Mouse (Mus musculus) induced T-regulatory cell, adult 2 months (primary cell): ENCODE data around the gene Nat9.

Experiments
- DNase-seq: peaks from one replicate; pipeline ENCODE4 v3.0.0-alpha.2; 2012; ENCODE audit warnings: low read depth

Gene Nat9

DNA sequence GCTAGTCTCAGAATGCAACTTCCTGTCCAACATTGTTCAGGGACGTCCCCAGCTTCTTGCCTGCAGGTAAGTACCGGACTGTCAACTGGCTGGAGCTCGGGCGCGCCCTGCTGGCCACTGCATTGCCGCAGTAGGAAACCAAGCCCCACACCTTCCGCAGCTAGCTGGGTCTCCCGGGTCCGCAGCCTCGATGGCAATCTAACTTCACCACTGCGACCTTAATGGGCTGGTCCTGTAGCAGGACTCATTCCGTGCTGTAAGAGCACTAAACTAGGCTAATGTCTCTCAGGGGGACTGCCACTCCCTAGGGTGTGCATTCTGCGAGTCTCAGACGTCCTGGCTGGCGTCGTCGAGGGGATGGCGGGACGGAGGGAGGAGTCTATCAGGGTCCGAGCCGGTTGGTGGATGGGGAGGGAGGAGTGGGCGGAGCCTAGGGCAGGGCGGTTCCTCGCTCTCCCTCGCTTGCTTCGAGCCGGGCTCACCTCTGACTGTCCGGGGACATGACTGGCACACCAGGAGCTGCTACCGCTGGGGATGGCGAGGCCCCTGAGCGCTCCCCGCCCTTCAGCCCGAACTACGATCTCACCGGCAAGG is 33.9 kb downstream of the Nat9 start:
- DNase-seq, result peak; percentile 97

DNA sequence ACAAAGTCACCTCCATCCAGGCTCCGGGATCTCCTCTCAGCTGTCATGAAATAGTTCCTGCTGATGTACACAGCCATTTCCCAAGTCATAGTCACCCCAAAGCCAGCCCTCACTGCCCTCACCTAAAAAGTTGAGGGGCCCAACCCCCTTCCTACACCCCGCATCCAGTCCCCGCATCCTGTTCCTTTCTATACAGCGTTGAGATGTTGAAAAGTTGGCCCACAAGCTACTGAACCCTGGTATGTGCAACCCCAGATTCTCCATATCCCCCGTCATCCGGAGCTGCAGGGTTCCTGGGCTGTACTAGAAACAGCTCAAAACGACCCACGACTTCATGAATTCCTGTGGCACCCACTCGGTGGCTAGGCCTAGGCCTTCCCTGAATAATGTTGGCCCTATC is 34.6 kb downstream of the Nat9 start:
- DNase-seq, result no peak

DNA sequence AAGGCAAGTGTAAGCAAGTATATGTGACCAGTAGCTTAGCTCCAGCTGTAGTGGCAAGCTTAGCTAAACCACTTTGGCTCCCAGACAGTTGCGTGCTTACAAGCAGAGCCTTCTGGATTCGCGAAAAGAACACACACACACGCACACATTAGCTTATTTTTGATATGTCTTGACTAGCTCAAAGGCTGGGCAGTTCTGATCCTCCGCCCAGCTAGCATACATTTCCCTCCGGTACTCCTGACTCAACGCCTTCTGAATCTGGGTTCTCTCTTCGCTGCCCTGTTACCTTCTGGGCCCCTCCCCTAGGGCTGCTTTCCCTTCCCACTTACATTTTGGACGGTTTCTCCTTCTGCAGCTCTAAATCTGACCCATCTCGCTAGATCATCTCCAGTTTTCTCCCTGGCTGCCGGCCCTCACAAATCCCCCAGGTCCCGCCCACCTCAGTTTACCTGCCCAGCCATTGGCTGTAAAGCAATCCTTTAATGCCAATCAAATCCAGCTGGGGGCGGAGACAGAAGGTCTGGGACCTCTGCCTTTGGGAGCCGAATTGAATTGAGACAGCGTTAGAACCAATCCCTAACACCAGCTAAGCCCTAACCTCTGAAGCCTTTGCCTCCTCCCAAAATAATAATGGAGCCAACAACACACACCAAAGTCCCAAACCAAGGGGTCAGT is 35.8 kb downstream of the Nat9 start:
- peak; percentile 49 for DNase-seq

DNA sequence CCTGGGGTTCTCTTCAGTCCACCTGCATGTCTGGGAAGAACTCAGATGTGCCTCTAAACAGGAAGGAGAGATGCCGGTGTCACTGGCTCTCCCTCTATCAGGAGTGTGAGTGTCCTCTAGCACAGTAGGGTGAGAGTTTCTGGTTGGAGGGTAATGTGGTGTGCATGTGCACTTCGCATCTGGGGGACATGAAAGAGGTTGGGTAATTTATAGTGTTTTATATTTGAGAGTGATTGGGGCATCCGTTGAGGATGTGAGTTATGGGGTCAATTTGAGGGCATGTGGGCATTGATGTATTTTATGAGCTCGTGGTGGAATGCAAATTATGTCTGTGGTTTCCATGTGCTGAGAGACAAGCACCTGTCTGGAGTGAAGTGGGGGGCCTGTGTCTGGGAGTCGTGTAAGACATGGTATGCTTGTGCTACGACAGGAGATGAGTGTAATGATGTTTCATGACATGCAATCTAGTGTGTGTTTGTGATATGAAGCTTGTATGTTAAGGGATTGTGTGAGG is 36.9 kb downstream of the Nat9 start:
- peak; percentile 42 for DNase-seq

- no peak for DNase-seq
These were observed 39.8 kb downstream of the Nat9 start for GRCm38 (mm10) chr11:115147813-115148212.

DNA sequence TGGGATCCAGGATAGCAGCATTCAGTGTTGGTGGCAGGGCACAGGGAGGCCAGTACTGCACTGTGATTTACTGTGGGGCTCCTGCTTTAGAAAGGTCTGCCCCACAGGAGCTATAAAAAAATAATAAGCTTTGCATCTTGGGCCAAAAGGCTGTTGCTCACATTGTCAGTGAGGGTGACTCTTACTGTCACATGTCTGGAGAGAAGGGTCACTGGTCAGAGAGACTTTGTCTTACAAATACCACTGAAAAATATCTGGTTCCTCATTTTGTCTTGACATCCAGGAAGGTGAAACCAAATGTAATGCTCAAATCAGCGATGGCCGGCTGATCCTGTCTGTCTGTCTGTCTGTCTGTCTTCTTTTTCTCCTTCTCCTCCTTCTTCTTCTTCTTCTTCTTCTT is 45.7 kb downstream of the Nat9 start:
- DNase-seq, result no peak

DNA sequence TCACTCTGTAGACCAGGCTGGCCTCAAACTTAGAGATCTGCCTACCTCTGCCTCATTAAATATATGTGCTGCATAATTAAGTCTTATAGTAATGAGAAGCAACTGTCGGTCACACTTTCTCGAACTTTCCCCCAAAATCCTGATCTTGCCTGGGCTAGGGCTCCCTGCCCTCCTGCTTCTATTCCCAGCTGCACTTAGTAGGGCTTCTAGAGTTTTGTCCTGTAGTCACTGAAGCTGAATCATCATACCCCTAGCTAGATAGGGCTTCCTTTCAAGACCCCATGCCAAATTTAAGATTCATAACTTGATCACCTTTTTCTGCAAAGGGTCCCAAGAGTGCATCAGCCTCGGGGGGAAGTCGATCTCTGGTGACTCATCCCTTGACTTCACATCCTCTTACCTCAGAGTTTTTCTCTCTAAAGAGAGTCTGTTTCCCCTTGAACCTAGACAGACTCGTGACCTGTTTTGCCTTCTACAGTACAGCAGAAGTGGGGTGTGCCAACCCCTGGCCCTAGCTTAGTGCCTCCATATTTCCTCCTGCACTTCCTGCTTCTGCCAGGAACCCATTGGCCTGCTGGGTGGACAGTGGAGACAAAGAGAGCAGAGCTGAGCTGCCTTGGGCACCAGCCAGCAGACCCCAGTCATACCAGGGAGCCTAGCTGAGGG is 48.9 kb downstream of the Nat9 start:
- peak; percentile 42 for DNase-seq

GRCm38 (mm10) chr11:115133800-115134199 is 53.9 kb downstream of the Nat9 start, which contains the start of gene Cd300lf:
TSS of gene Cd300lf (minus strand) at chr11:115133992.
- DNase-seq, result peak; percentile 47
